ENCODE assay signal across 8 mouse cellular contexts in genomic region chr19:32169634-32170540, GRCm38 (mm10).
DNase-seq lines count a peak whose midpoint lies in the region; ATAC-seq and TF ChIP-seq lines count a peak whose summit lies in the region.

No protein-coding gene starts in this region.

- no peak for TF ChIP-seq POLR2A in small intestine, adult 2 months (IDR thresholded peaks at IDR 0.05; ENCODE audit: low read depth, low read length)

- no peaks in the 10 kb centered on the region for H3K9me3 ChIP-seq in embryonic facial prominence, embryonic 11.5 days (replicated peaks; ENCODE audit: control insufficient read depth, low read length)

- no peaks in the 10 kb centered on the region for H3K27me3 ChIP-seq in embryonic facial prominence, embryonic 11.5 days (ENCODE audit: control insufficient read depth, insufficient read depth, low read length)
- no peaks in the 10 kb centered on the region for H3K27me3 ChIP-seq in small intestine, adult 2 months (ENCODE audit: control insufficient read depth, insufficient read depth, low read length)

- H3K4me1 ChIP-seq in embryonic facial prominence, embryonic 11.5 days (ENCODE audit: control insufficient read depth, insufficient read depth, low read length) = no peaks in the 10 kb centered on the region
- peaks cover 12% of the 10 kb centered on the region for H3K4me1 ChIP-seq in small intestine, adult 2 months (ENCODE audit: control insufficient read depth, insufficient read depth, insufficient read length, low read length)

- no peak overlapping the region for H3K4me3 ChIP-seq in embryonic facial prominence, embryonic 11.5 days (ENCODE audit: low read depth, low read length)
- H3K4me3 ChIP-seq in layer of hippocampus, adult 2 months = no peak overlapping the region
- H3K4me3 ChIP-seq in small intestine, adult 2 months (ENCODE audit: low read depth, low read length) = no peak overlapping the region

- H3K4me2 ChIP-seq in embryonic facial prominence, embryonic 11.5 days (ENCODE audit: low read depth, low read length) = no peak overlapping the region

- H3K9ac ChIP-seq in embryonic facial prominence, embryonic 11.5 days (replicated peaks; ENCODE audit: low read length) = no peak overlapping the region

- no peak for ATAC-seq in embryonic facial prominence, embryonic 11.5 days (replicated peaks; ENCODE audit: insufficient number of reproducible peaks, low FRiP score, low TSS enrichment, low read depth)
- ATAC-seq in megakaryocyte-erythroid progenitor cell, adult 5-6 weeks (replicated peaks; ENCODE audit: low FRiP score, low TSS enrichment, poor library complexity, severe bottlenecking) = no peak

- no peak overlapping the region for H3K27ac ChIP-seq in embryonic facial prominence, embryonic 11.5 days (replicated peaks; ENCODE audit: low read depth, low read length)
- peak overlapping the region; percentile 46; the same call in 1 of the 2 replicates for H3K27ac ChIP-seq in layer of hippocampus, adult 2 months
- H3K27ac ChIP-seq in small intestine, adult 2 months (ENCODE audit: insufficient read depth, low read depth, low read length) = no peak overlapping the region

- DNase-seq in ES-CJ7 (ENCODE audit: low read depth, low spot score) = peak; percentile 82
- peak; percentile 85 for DNase-seq in adrenal gland, postnatal 25 days
- peak; percentile 87 for DNase-seq in embryonic facial prominence, embryonic 11.5 days (ENCODE audit: low spot score)
- DNase-seq in heart, adult 8-10 months (ENCODE audit: low spot score) = peak; percentile 87
- DNase-seq in layer of hippocampus, adult 2 months (ENCODE audit: low spot score in 2 of 2) = peak; percentile 67 to 78
- peak; percentile 81 for DNase-seq in lung, postnatal 25 days (ENCODE audit: low spot score)

- WGBS in embryonic facial prominence, embryonic 11.5 days = 48% methylated on average over 8 of the region's 9 CpGs
- 81% methylated on average over 8 of the region's 9 CpGs for WGBS in small intestine, adult 2 months

- H3K36me3 ChIP-seq in embryonic facial prominence, embryonic 11.5 days (replicated peaks; ENCODE audit: control insufficient read depth, insufficient read depth, low read depth, low read length) = no peaks in the 10 kb centered on the region
- no peaks in the 10 kb centered on the region for H3K36me3 ChIP-seq in small intestine, adult 2 months (ENCODE audit: control insufficient read depth, insufficient read depth, low read length)

- peak; percentile 76 for TF ChIP-seq CTCF in layer of hippocampus, adult 2 months (conservative IDR thresholded peaks at IDR 0.05)
- TF ChIP-seq CTCF in small intestine, adult 2 months (IDR thresholded peaks at IDR 0.05; ENCODE audit: extremely low read depth, insufficient read length, insufficient replicate concordance, low read depth, low read length) = peak; percentile 64; the same call in 1 of the 2 replicates
